Mouse (Mus musculus): ENCODE results near the gene 1700016D06Rik. TPM values are rescaled to one million over a fixed set of nuclear protein-coding genes. Genes with fewer than 3 reads are reported as not detected.

Gene 1700016D06Rik
- polyA plus RNA-seq (2015; fragmentation: Nextera tagmentation; extraction: Ambion mirVana) = not detected in 2 replicates

DNA sequence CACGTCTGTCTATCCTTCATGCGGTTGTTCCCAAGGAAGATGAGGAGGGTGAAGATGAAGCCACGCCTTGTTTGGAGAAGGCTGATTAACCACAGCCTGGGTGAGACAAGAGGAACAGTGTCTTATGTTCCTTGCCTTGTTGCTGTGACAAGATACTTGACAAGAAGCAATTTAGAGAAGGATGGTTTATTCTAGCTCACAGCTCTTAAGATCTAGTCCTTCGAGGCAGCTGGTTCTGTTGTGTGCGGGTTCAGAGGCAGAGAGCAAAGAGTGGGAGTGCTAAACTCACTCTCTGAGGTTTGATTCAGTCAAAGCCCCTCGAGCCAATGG lies at the start of gene 1700016D06Rik:
Gene 1700016D06Rik (minus strand): TSS at position 31 of the 330 bp plus-strand sequence.
- no peaks in the 10 kb centered on the region for H3K9me3 ChIP-seq (replicated peaks; ENCODE audit: control insufficient read depth, low read length)
- WGBS (ENCODE audit: insufficient replicate concordance) = 32% methylated on average over 6 of the region's 6 CpGs
- H3K4me1 ChIP-seq (ENCODE audit: control insufficient read depth, low read depth, low read length) = no peaks in the 10 kb centered on the region; the same call in 1 of the 2 replicates
- H3K4me2 ChIP-seq (ENCODE audit: low read depth, low read length) = 0 out of 2 replicates have a peak within 1 kb of the TSS, but pooled peaks have one; percentile 8
- H3K9ac ChIP-seq (ENCODE audit: low read depth, low read length) = no peak within 1 kb of the TSS
- no peak for ATAC-seq (ENCODE audit: low read depth)
- no peaks in the 10 kb centered on the region for H3K27me3 ChIP-seq (ENCODE audit: control insufficient read depth, insufficient read depth, low read depth, low read length)
- no peaks in the 10 kb centered on the region for H3K36me3 ChIP-seq (ENCODE audit: control insufficient read depth, insufficient read depth)
- H3K4me3 ChIP-seq (ENCODE audit: low read depth, low read length) = no peak within 1 kb of the TSS
- H3K27ac ChIP-seq (ENCODE audit: low read length) = no peak within 1 kb of the TSS

DNA sequence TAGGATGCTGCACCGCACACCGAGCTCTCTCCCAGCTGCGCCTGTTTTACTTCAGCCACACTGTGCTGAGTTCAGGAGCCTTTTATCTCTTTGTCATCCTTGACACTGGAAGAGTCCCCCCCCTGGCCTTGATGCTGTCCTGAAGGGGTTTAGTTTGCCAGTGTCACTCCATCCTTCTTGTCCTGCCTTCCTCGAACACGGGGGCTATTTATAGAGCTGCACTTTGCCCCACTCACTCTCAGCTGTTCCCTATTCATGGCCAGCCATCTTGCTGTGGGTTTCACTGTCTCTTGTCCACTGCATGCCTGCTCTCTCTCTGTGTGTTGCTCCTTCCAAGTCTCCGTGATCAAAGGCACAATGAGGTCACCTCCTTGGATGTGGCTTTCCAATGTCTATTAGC lies 48.6 kb upstream of the 1700016D06Rik start:
- Histone ChIP-seq H3K4me2 (ENCODE audit: low read depth, low read length) (no peak overlapping the region), H3K36me3 (ENCODE audit: control insufficient read depth, insufficient read depth) (no peaks in the 10 kb centered on the region), H3K9ac (ENCODE audit: low read depth, low read length) (no peak overlapping the region), H3K27ac (ENCODE audit: low read length) (no peak overlapping the region), H3K9me3 (replicated peaks; ENCODE audit: control insufficient read depth, low read length) (no peaks in the 10 kb centered on the region), H3K4me1 (ENCODE audit: control insufficient read depth, low read depth, low read length) (peaks cover 3% of the 10 kb centered on the region), H3K4me3 (ENCODE audit: low read depth, low read length) (no peak overlapping the region), H3K27me3 (ENCODE audit: control insufficient read depth, insufficient read depth, low read depth, low read length) (no peaks in the 10 kb centered on the region)
- 46% methylated on average over 6 of the region's 6 CpGs for WGBS (ENCODE audit: insufficient replicate concordance)
- ATAC-seq (ENCODE audit: low read depth) = no peak

DNA sequence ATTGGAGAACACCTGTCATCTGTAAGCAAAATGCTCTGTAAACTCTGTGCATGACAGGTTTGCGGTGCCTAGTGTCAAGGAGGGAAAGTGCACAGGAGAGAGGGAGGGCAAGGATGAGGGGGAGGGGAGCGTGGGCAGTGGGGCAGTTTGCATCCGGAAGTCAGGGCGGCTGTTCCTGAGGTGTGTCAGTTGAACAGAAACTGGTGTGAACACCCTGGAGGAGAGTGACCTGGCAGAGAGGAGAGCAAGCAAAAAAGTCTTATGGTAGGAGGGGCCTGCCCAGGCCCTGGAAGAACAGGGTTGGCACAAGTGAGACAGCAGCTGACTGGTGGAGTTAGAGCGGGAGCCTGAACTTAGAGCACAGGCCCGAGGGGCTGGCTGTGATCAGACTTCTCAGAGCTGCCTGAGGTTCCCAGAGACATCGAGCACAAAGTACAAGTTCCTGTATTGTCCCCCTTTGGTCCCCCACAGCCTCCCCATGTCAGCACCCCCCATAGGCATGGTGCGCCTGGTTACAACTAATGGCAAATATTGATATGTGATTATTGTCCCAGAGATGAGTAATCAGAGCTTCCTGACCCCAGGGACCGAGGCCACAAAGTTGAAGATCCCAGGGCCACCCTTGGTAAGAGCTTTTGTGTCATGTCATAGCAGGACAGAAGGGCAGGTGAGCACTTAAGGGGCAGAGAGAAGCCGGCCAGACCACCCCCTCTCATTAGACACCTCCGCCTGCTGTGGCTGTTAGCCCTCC lies 46.2 kb upstream of the 1700016D06Rik start:
- no peaks in the 10 kb centered on the region for H3K9me3 ChIP-seq (replicated peaks; ENCODE audit: control insufficient read depth, low read length)
- WGBS (ENCODE audit: insufficient replicate concordance) = 57% methylated on average over 11 of the region's 11 CpGs
- ATAC-seq (ENCODE audit: low read depth) = no peak

DNA sequence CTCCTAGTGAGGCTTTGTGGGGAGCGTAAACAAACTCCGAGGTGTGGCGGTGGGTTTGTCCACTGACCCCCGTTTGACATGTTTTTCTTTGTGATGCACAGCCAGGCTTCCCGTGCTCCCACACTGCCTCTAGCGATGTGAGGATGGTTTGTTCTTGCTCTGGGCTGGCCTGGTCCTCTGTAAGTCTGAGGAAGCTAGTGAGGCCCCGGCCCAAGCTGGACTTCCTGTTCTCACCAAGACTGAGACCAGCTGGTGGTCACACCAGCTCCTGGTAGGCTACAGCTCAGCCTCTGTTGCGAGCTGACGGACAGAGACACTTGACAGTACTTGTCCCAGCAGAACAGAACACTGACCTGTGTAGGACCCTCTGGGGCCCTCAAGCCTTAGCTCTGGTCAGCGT lies 42.7 kb upstream of the 1700016D06Rik start:
- H3K4me1 ChIP-seq (ENCODE audit: control insufficient read depth, low read depth, low read length) = peaks cover 3% of the 10 kb centered on the region
- no peak overlapping the region for H3K9ac ChIP-seq (ENCODE audit: low read depth, low read length)
- no peaks in the 10 kb centered on the region for H3K36me3 ChIP-seq (ENCODE audit: control insufficient read depth, insufficient read depth)
- H3K9me3 ChIP-seq (replicated peaks; ENCODE audit: control insufficient read depth, low read length) = no peaks in the 10 kb centered on the region
- no peak overlapping the region for H3K4me3 ChIP-seq (ENCODE audit: low read depth, low read length)
- 47% methylated on average over 10 of the region's 10 CpGs for WGBS (ENCODE audit: insufficient replicate concordance)
- no peaks in the 10 kb centered on the region for H3K27me3 ChIP-seq (ENCODE audit: control insufficient read depth, insufficient read depth, low read depth, low read length)
- H3K27ac ChIP-seq (ENCODE audit: low read length) = no peak overlapping the region
- ATAC-seq (ENCODE audit: low read depth) = no peak
- H3K4me2 ChIP-seq (ENCODE audit: low read depth, low read length) = no peak overlapping the region

More for the DNA sequence above, 46.2 kb upstream of the 1700016D06Rik start:
- H3K27ac ChIP-seq (ENCODE audit: low read length) = no peak overlapping the region
- H3K9ac ChIP-seq (ENCODE audit: low read depth, low read length) = no peak overlapping the region
- no peaks in the 10 kb centered on the region for H3K27me3 ChIP-seq (ENCODE audit: control insufficient read depth, insufficient read depth, low read depth, low read length)
- H3K36me3 ChIP-seq (ENCODE audit: control insufficient read depth, insufficient read depth) = no peaks in the 10 kb centered on the region
- peaks cover 3% of the 10 kb centered on the region for H3K4me1 ChIP-seq (ENCODE audit: control insufficient read depth, low read depth, low read length)
- no peak overlapping the region for H3K4me2 ChIP-seq (ENCODE audit: low read depth, low read length)
- no peak overlapping the region for H3K4me3 ChIP-seq (ENCODE audit: low read depth, low read length)

DNA sequence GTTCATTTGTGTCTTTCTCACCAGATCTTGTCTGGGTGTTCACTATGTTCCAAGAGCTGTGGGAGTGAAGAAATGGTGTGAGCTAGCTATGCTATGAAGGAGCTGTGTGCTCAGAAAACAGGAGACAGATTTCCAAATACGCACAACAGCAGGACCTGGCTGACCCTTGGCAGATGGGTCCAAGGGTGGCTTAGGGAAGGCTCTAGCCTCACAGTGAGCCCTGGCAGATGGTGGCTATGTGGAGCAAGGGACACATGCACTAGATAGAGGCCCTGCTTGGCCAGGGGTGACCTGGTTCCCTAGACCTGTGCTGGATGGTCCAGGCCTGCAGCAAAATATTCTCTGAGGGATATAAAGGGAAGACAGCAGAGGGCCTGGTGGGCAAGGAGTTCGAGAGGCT lies 40.0 kb upstream of the 1700016D06Rik start:
- H3K4me2 ChIP-seq (ENCODE audit: low read depth, low read length) = no peak overlapping the region
- no peak overlapping the region for H3K4me3 ChIP-seq (ENCODE audit: low read depth, low read length)
- no peaks in the 10 kb centered on the region for H3K9me3 ChIP-seq (replicated peaks; ENCODE audit: control insufficient read depth, low read length)
- no peaks in the 10 kb centered on the region for H3K27me3 ChIP-seq (ENCODE audit: control insufficient read depth, insufficient read depth, low read depth, low read length)
- no peaks in the 10 kb centered on the region for H3K4me1 ChIP-seq (ENCODE audit: control insufficient read depth, low read depth, low read length)
- 34% methylated on average over 2 of the region's 2 CpGs for WGBS (ENCODE audit: insufficient replicate concordance)
- H3K27ac ChIP-seq (ENCODE audit: low read length) = no peak overlapping the region
- no peaks in the 10 kb centered on the region for H3K36me3 ChIP-seq (ENCODE audit: control insufficient read depth, insufficient read depth)
- H3K9ac ChIP-seq (ENCODE audit: low read depth, low read length) = no peak overlapping the region
- ATAC-seq (ENCODE audit: low read depth) = peak; percentile 70

DNA sequence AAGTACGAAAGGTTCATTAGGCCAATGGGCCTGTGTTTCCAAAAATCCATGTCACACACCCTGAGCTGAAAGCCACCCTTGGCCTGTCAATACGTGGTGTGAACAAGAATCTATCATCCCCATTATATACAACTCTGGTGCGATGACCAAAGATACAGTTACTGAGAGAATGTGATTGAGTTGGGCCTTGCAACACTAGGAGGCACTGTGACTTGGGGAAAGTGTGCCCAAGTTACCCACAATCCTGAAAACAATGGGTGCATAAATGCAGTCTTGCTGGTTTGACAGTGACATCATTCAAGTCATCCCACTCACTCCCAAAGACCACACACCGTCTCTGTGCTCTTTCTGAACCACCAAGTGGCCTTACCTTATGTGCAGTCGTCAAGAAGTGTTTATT lies 38.2 kb upstream of the 1700016D06Rik start:
- Histone ChIP-seq H3K27me3 (ENCODE audit: control insufficient read depth, insufficient read depth, low read depth, low read length) (no peaks in the 10 kb centered on the region), H3K27ac (ENCODE audit: low read length) (no peak overlapping the region), H3K36me3 (ENCODE audit: control insufficient read depth, insufficient read depth) (no peaks in the 10 kb centered on the region), H3K4me1 (ENCODE audit: control insufficient read depth, low read depth, low read length) (no peaks in the 10 kb centered on the region), H3K4me2 (ENCODE audit: low read depth, low read length) (no peak overlapping the region), H3K4me3 (ENCODE audit: low read depth, low read length) (no peak overlapping the region), H3K9me3 (replicated peaks; ENCODE audit: control insufficient read depth, low read length) (no peaks in the 10 kb centered on the region), H3K9ac (ENCODE audit: low read depth, low read length) (no peak overlapping the region)
- WGBS (ENCODE audit: insufficient replicate concordance) = 60% methylated on average over 5 of the region's 5 CpGs
- ATAC-seq (ENCODE audit: low read depth) = no peak

- no peaks in the 10 kb centered on the region for H3K9me3 ChIP-seq (replicated peaks; ENCODE audit: control insufficient read depth, low read length)
- 52% methylated on average over 6 of the region's 6 CpGs for WGBS (ENCODE audit: insufficient replicate concordance)
These were observed 36.2 kb upstream of the 1700016D06Rik start for GRCm38 (mm10) chr8:11737096-11737495.

DNA sequence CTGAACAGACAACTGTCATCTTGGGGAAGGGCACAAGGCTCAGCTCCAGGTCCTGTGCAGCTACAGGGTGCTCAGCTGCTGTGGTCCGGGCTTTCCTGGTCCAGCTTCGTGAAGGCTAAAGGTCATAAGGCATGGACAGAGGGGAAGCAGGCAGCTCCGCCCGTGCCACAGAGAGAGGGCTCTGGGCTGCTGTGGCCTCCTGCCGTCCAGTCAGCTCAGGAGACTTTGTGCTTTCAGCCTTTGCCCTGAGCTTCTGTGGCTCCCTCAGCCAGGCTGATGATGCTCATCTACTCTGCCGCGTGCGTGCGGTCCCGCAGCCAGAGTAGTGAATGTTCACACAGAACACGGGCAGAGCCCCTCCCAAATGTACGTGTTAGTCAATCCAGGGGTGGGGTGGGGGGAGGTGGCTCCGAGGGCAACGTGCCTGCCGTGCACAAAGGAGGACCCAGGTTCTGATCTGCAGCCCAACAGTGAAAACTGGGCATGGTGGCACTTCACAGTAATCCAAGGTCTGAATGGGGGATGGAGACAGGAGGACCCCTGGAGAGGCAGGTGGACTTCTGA lies 34.9 kb upstream of the 1700016D06Rik start:
- ATAC-seq (ENCODE audit: low read depth) = peak; percentile 92
- H3K9ac ChIP-seq (ENCODE audit: low read depth, low read length) = 0 out of 2 replicates have a peak overlapping the region, but pooled peaks have one; percentile 4
- no peaks in the 10 kb centered on the region for H3K27me3 ChIP-seq (ENCODE audit: control insufficient read depth, insufficient read depth, low read depth, low read length)
- H3K4me1 ChIP-seq (ENCODE audit: control insufficient read depth, low read depth, low read length) = no peaks in the 10 kb centered on the region; the same call in 1 of the 2 replicates
- no peaks in the 10 kb centered on the region for H3K9me3 ChIP-seq (replicated peaks; ENCODE audit: control insufficient read depth, low read length)
- H3K4me3 ChIP-seq (ENCODE audit: low read depth, low read length) = no peak overlapping the region
- 57% methylated on average over 15 of the region's 15 CpGs for WGBS (ENCODE audit: insufficient replicate concordance)
- H3K27ac ChIP-seq (ENCODE audit: low read length) = peak overlapping the region; percentile 71
- H3K36me3 ChIP-seq (ENCODE audit: control insufficient read depth, insufficient read depth) = no peaks in the 10 kb centered on the region
- H3K4me2 ChIP-seq (ENCODE audit: low read depth, low read length) = no peak overlapping the region

More at GRCm38 (mm10) chr8:11737096-11737495, 36.2 kb upstream of the 1700016D06Rik start:
- Histone ChIP-seq H3K27me3 (ENCODE audit: control insufficient read depth, insufficient read depth, low read depth, low read length) (no peaks in the 10 kb centered on the region), H3K27ac (ENCODE audit: low read length) (no peak overlapping the region), H3K4me3 (ENCODE audit: low read depth, low read length) (no peak overlapping the region), H3K4me2 (ENCODE audit: low read depth, low read length) (no peak overlapping the region), H3K36me3 (ENCODE audit: control insufficient read depth, insufficient read depth) (no peaks in the 10 kb centered on the region), H3K4me1 (ENCODE audit: control insufficient read depth, low read depth, low read length) (no peaks in the 10 kb centered on the region), H3K9ac (ENCODE audit: low read depth, low read length) (no peak overlapping the region)
- ATAC-seq (ENCODE audit: low read depth) = no peak

DNA sequence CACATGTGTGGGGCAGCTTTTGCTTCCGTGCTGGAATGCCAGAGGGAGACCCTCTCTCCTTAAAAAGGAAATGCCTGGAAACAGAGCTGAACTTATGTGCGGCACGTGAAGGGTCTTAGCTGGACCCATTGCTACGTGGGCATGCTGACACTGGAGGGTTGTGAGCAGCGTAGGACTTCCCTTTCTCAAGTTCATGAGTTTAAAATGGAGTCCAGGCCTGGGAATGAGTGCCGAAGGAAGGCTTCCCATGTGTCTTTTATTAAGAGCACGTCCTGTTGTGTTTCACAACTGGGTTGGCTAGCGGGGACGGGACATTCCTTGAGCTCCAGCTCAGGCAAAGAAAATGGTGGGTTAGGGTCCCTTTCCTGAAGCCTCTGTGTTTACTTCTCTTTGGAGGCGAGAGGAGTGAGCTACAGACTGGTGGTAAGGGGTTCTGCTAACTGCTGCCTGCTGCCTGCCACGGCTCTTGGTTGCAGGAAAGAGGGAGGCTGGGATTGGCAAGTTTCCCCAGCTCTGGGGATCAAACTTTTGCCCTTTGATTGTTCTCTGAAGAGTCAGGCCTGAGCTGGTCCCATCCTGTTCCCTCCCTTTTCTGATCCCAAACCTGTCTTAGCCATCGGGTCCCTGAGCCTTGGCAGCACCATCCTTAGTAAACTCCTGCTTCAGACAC lies 29.5 kb upstream of the 1700016D06Rik start:
- no peaks in the 10 kb centered on the region; the same call in 1 of the 2 replicates for H3K4me1 ChIP-seq (ENCODE audit: control insufficient read depth, low read depth, low read length)
- no peaks in the 10 kb centered on the region for H3K9me3 ChIP-seq (replicated peaks; ENCODE audit: control insufficient read depth, low read length)
- H3K27me3 ChIP-seq (ENCODE audit: control insufficient read depth, insufficient read depth, low read depth, low read length) = peaks cover 44% of the 10 kb centered on the region
- H3K27ac ChIP-seq (ENCODE audit: low read length) = no peak overlapping the region
- no peak overlapping the region for H3K4me3 ChIP-seq (ENCODE audit: low read depth, low read length)
- H3K4me2 ChIP-seq (ENCODE audit: low read depth, low read length) = no peak overlapping the region
- WGBS (ENCODE audit: insufficient replicate concordance) = 47% methylated on average over 12 of the region's 12 CpGs
- H3K36me3 ChIP-seq (ENCODE audit: control insufficient read depth, insufficient read depth) = no peaks in the 10 kb centered on the region
- no peak overlapping the region for H3K9ac ChIP-seq (ENCODE audit: low read depth, low read length)
- ATAC-seq (ENCODE audit: low read depth) = no peak

Measured in liver, embryonic 16.5 days (tissue).